19 mouse cellular contexts compared by ENCODE assay signal in genomic region chr12:11384754-11385153, GRCm38 (mm10). TPM values are rescaled to one million over a fixed set of nuclear protein-coding genes. Genes with fewer than 3 reads are reported as not detected.
"Had no signal": no experiment of that assay in that cellular context is flagged by ENCODE, and none has a peak within 500 bp of the region (broad histone marks: within the 10 kb centered on the region; RNA-seq: fewer than 3 reads in every experiment).

No protein-coding gene starts in this region.

- H3K9ac ChIP-seq: lung, embryonic 15.5 days; midbrain, embryonic 13.5 days; midbrain, embryonic 15.5 days; neural tube, embryonic 12.5 days; stomach, embryonic 15.5 days had no signal

- H3K27ac ChIP-seq: lung, embryonic 15.5 days; macrophage; midbrain, embryonic 13.5 days; midbrain, embryonic 15.5 days; neural tube, embryonic 12.5 days; stomach, embryonic 15.5 days; stomach, postnatal 0 days had no signal

- H3K9me3 ChIP-seq: lung, embryonic 15.5 days; megakaryocyte, embryonic 14.5 days; midbrain, embryonic 13.5 days; midbrain, embryonic 15.5 days; neural tube, embryonic 12.5 days; stomach, embryonic 15.5 days had no signal

- H3K27me3 ChIP-seq: lung, embryonic 15.5 days; megakaryocyte, embryonic 14.5 days; midbrain, embryonic 13.5 days; midbrain, embryonic 15.5 days; neural tube, embryonic 12.5 days; stomach, embryonic 15.5 days had no signal

- DNase-seq: lung, adult 2 months; lung, postnatal 14 days; lung, postnatal 36 days; right cerebral cortex, postnatal 14 days; thymus, adult 2 months; thymus, postnatal 25 days; thymus, postnatal 4 days had no signal

- H3K4me1 ChIP-seq: lung, embryonic 15.5 days; megakaryocyte, embryonic 14.5 days; midbrain, embryonic 13.5 days; midbrain, embryonic 15.5 days; neural tube, embryonic 12.5 days; stomach, embryonic 15.5 days had no signal

- H3K4me2 ChIP-seq: lung, embryonic 15.5 days; midbrain, embryonic 11.5 days; midbrain, embryonic 13.5 days; midbrain, embryonic 15.5 days; neural tube, embryonic 12.5 days; stomach, embryonic 15.5 days had no signal

- H3K36me3 ChIP-seq: lung, embryonic 15.5 days; midbrain, embryonic 13.5 days; neural tube, embryonic 12.5 days; stomach, embryonic 15.5 days had no signal

- ATAC-seq: lung, postnatal 0 days; midbrain, embryonic 13.5 days; midbrain, embryonic 15.5 days had no signal

- H3K4me3 ChIP-seq: lung, embryonic 15.5 days; megakaryocyte, embryonic 14.5 days; midbrain, embryonic 13.5 days; midbrain, embryonic 15.5 days; neural tube, embryonic 12.5 days; stomach, embryonic 15.5 days had no signal

RNA-seq across cellular contexts. Expression of gene Vsnl1, which starts 51.7 kb away (rescaled TPM):
- polyA plus RNA-seq: macrophage; spleen, adult 2 months; testis, adult 2 months had no signal
